Mouse (Mus musculus): Measurements from ENCODE around the gene Tmed3. TPM values are rescaled to one million over a fixed set of nuclear protein-coding genes. Genes with fewer than 3 reads are reported as not detected.

Tmed3 gene
- total RNA-seq, 2 experiments from 2014 or later: 64.0 to 83.4 TPM

Other genes with a start within 250 kb of the Tmed3 start
- under 1 TPM in 1 of 2 experiments, not detected in 1; 0.27 TPM for gene Minar1, start 81.9 kb downstream of the Tmed3 start, total RNA-seq (2021)
- gene Ankrd34c, start 33.4 kb upstream of the Tmed3 start, total RNA-seq (2021): not detected
- 10 to 100 TPM; 18.2 to 26.9 TPM for gene Rasgrf1, start 204.8 kb upstream of the Tmed3 start, total RNA-seq (2021)

Measured in adrenal gland, adult 18-20 months (tissue).